Mouse (Mus musculus): ENCODE measurements around the gene Armc5.

DNA sequence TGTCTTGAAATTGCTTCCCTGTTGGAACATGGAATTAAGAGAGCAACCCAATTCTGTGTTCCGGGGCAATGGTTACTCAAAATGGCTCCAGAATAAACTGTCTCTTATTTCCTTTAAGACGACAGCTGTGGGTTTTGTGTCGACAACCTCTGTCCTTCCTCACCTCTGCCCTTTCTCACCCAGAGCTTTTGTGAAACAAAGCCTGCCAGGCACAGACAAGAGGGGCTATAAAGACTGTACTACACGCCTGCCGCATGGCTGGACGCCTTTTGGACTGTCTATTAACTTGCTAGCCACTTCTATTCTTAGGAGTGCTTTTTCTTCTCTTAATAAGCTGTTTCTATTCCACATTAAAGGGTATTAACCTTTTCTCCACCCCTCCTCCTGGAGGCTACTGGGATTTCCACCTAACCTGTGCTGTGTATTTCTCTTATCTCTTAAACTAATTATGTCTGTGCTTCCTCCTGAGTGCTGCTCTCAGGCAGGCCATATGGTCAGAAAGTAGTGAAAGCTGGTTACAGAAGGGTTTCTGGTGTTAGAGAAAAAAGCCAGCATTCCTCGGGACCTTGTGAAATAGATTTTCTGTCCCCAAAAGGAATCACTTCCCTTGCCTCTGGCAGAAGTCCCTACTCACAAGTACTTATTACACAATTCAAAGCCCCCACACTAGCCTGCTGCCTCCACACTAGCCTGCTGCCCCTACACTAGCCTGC is 45.5 kb downstream of the Armc5 start:
- TF ChIP-seq CTCF (IDR thresholded peaks at IDR 0.05; ENCODE audit: insufficient read depth, low read depth, low read length) = no peak
- TF ChIP-seq POLR2A (IDR thresholded peaks at IDR 0.05; ENCODE audit: insufficient read depth, low read depth, low read length) = no peak
